In the genomic region with DNA sequence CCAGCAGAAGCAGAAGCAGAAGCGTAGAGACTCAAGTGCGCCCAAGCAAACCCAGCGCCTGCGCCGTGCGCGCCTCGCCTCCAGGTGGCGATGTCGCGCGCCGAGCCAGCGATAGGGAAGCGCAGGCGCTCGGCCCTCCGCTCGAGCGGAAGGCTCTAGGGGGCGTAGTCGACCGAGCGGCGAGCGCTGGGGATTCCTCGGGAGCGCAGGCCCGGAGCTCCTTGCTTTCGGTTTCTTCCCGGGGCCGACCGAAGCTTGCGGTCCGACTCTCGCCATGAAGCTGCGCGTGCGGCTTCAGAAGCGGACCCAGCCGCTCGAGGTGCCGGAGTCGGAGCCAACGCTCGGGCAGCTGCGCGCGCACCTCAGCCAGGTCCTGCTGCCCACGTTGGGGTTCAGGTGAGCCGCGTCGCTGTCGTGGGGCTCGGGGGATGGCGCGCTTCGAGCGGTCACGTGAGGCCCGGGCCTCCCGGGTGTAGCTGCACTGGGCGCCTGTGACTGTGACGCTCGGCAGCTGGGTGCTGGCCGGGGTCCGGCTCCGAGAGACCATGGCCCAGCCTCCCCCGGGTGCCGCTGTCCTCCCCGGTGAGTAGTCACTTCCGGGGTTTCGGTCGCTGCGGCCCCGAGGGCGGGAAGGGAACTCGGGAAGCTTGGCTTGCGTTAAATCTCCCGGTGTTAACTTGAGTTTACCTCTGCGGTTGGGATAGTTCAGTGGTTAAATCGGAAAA, we compare ENCODE assay signal across 8 mouse cellular contexts. TPM values are rescaled to one million over a fixed set of nuclear protein-coding genes. Genes with fewer than 3 reads are reported as not detected.
DNase-seq lines count a peak whose midpoint lies in the region; ATAC-seq and TF ChIP-seq lines count a peak whose summit lies in the region.

TSS of gene Fbxo7 (plus strand) at position 224 of the 725 bp plus-strand sequence.

- peaks cover 9% of the 10 kb centered on the region for H3K79me3 ChIP-seq in C2C12 (ENCODE audit: low read depth)

- H3K79me2 ChIP-seq in C2C12 (ENCODE audit: control insufficient read depth, insufficient read depth): peaks cover 17% of the 10 kb centered on the region

- H3K36me3 ChIP-seq in C2C12 (ENCODE audit: control insufficient read depth, insufficient read depth): peaks cover 2% of the 10 kb centered on the region
- H3K36me3 ChIP-seq in erythroblast, embryonic 14.5 days (ENCODE audit: control insufficient read depth): peaks cover 31% of the 10 kb centered on the region
- H3K36me3 ChIP-seq in heart, embryonic 12.5 days: no peaks in the 10 kb centered on the region
- H3K36me3 ChIP-seq in kidney, postnatal 0 days (ENCODE audit: insufficient read depth, low read length): no peaks in the 10 kb centered on the region
- H3K36me3 ChIP-seq in liver, embryonic 11.5 days (ENCODE audit: control insufficient read depth, insufficient read depth, low read length): 0 out of 2 replicates have a peak, but pooled peaks cover 5% of the 10 kb centered on the region
- H3K36me3 ChIP-seq in stomach, embryonic 14.5 days (ENCODE audit: control insufficient read depth, insufficient read depth, low read length): no peaks in the 10 kb centered on the region

- H3K27me3 ChIP-seq in C2C12 (ENCODE audit: control insufficient read depth, insufficient read depth, insufficient read length): peaks cover 3% of the 10 kb centered on the region
- no peaks in the 10 kb centered on the region; the same call in 1 of the 2 replicates for H3K27me3 ChIP-seq in erythroblast, embryonic 14.5 days (ENCODE audit: control insufficient read depth)
- H3K27me3 ChIP-seq in heart, embryonic 12.5 days (replicated peaks): 0 out of 2 replicates have a peak, but pooled peaks cover 11% of the 10 kb centered on the region
- no peaks in the 10 kb centered on the region for H3K27me3 ChIP-seq in kidney, postnatal 0 days (ENCODE audit: insufficient read depth, low read length)
- H3K27me3 ChIP-seq in liver, embryonic 11.5 days (replicated peaks; ENCODE audit: control insufficient read depth, insufficient read depth, low read length): no peaks in the 10 kb centered on the region
- no peaks in the 10 kb centered on the region for H3K27me3 ChIP-seq in stomach, embryonic 14.5 days (ENCODE audit: control insufficient read depth, insufficient read depth, low read length)

- H3ac ChIP-seq in C2C12 (ENCODE audit: control insufficient read depth, insufficient read length, low read depth): peak within 1 kb of the TSS; percentile 70

- peak within 1 kb of the TSS; percentile 82 for H3K9ac ChIP-seq in heart, embryonic 12.5 days
- H3K9ac ChIP-seq in kidney, postnatal 0 days (ENCODE audit: low read depth, low read length): peak within 1 kb of the TSS; percentile 90
- H3K9ac ChIP-seq in liver, embryonic 11.5 days (ENCODE audit: low read depth, low read length): peak within 1 kb of the TSS; percentile 93
- peak within 1 kb of the TSS; percentile 84 for H3K9ac ChIP-seq in stomach, embryonic 14.5 days (replicated peaks; ENCODE audit: low read depth, low read length)

- DNase-seq in brain, embryonic 14.5 days (ENCODE audit: low read depth): peak; percentile 96
- DNase-seq in kidney, postnatal 0 days (ENCODE audit: low spot score): peak; percentile 95
- peak; percentile 89 for DNase-seq in liver, embryonic 11.5 days (ENCODE audit: low spot score)
- DNase-seq in naive thymus-derived CD4-positive, alpha-beta T cell, adult 2 months (ENCODE audit: low read depth): peak; percentile 93

- TF ChIP-seq POLR2A in brain, embryonic 14.5 days (IDR thresholded peaks at IDR 0.05; ENCODE audit: borderline replicate concordance, extremely low read depth, insufficient read depth, insufficient read length, poor library complexity, severe bottlenecking): peak; percentile 46; the same call in 1 of the 2 replicates

- H3K4me1 ChIP-seq in erythroblast, embryonic 14.5 days (ENCODE audit: control insufficient read depth): peaks cover 45% of the 10 kb centered on the region
- H3K4me1 ChIP-seq in heart, embryonic 12.5 days (replicated peaks): 0 out of 2 replicates have a peak, but pooled peaks cover 5% of the 10 kb centered on the region
- H3K4me1 ChIP-seq in kidney, postnatal 0 days (replicated peaks; ENCODE audit: insufficient read depth, low read length): no peaks in the 10 kb centered on the region
- peaks cover 12% of the 10 kb centered on the region for H3K4me1 ChIP-seq in liver, embryonic 11.5 days (replicated peaks; ENCODE audit: control insufficient read depth, insufficient read depth, low read length)
- no peaks in the 10 kb centered on the region for H3K4me1 ChIP-seq in stomach, embryonic 14.5 days (ENCODE audit: control insufficient read depth, insufficient read depth, low read length)

- peak within 1 kb of the TSS; percentile 82 for H3K27ac ChIP-seq in heart, embryonic 12.5 days (ENCODE audit: poor library complexity, severe bottlenecking)
- H3K27ac ChIP-seq in kidney, postnatal 0 days: peak within 1 kb of the TSS; percentile 96
- H3K27ac ChIP-seq in liver, embryonic 11.5 days (ENCODE audit: low read depth, low read length): peak within 1 kb of the TSS; percentile 89
- H3K27ac ChIP-seq in stomach, embryonic 14.5 days (ENCODE audit: low read length): peak within 1 kb of the TSS; percentile 84

- ATAC-seq in heart, embryonic 12.5 days (ENCODE audit: insufficient number of reproducible peaks, low FRiP score): peak; percentile 94
- ATAC-seq in kidney, postnatal 0 days (replicated peaks; ENCODE audit: low FRiP score, low read depth): peak; percentile 94
- ATAC-seq in liver, embryonic 11.5 days (replicated peaks; ENCODE audit: low FRiP score): peak; percentile 87
- peak; percentile 96 for ATAC-seq in stomach, embryonic 14.5 days (ENCODE audit: insufficient number of reproducible peaks, insufficient read depth, low FRiP score, low read depth)

- no peaks in the 10 kb centered on the region for H3K9me3 ChIP-seq in erythroblast, embryonic 14.5 days (ENCODE audit: control insufficient read depth, low read length)
- H3K9me3 ChIP-seq in heart, embryonic 12.5 days (replicated peaks): no peaks in the 10 kb centered on the region
- no peaks in the 10 kb centered on the region for H3K9me3 ChIP-seq in kidney, postnatal 0 days (replicated peaks; ENCODE audit: low read length)
- no peaks in the 10 kb centered on the region for H3K9me3 ChIP-seq in liver, embryonic 11.5 days (ENCODE audit: control insufficient read depth, low read length)
- H3K9me3 ChIP-seq in stomach, embryonic 14.5 days (ENCODE audit: control insufficient read depth, low read depth, low read length): no peaks in the 10 kb centered on the region

- peak within 1 kb of the TSS; percentile 90 for H3K4me3 ChIP-seq in C2C12 (ENCODE audit: insufficient read depth, poor library complexity, severe bottlenecking)
- peak within 1 kb of the TSS; percentile 91 for H3K4me3 ChIP-seq in erythroblast, embryonic 14.5 days (replicated peaks)
- H3K4me3 ChIP-seq in heart, embryonic 12.5 days: peak within 1 kb of the TSS; percentile 75
- H3K4me3 ChIP-seq in kidney, postnatal 0 days (replicated peaks; ENCODE audit: low read depth, low read length): peak within 1 kb of the TSS; percentile 84
- H3K4me3 ChIP-seq in liver, embryonic 11.5 days (ENCODE audit: low read depth, low read length): peak within 1 kb of the TSS; percentile 90
- H3K4me3 ChIP-seq in stomach, embryonic 14.5 days (ENCODE audit: low read depth, low read length): peak within 1 kb of the TSS; percentile 87

- peak within 1 kb of the TSS; percentile 69 for H3K4me2 ChIP-seq in heart, embryonic 12.5 days
- peak within 1 kb of the TSS; percentile 73 for H3K4me2 ChIP-seq in kidney, postnatal 0 days (ENCODE audit: low read length)
- H3K4me2 ChIP-seq in liver, embryonic 11.5 days: peak within 1 kb of the TSS; percentile 66
- H3K4me2 ChIP-seq in stomach, embryonic 14.5 days (replicated peaks; ENCODE audit: low read depth, low read length): peak within 1 kb of the TSS; percentile 66

- peak; percentile 99 for TF ChIP-seq CTCF in C2C12 (IDR thresholded peaks at IDR 0.05; ENCODE audit: control insufficient read depth, insufficient read depth, insufficient read length)
- peak; percentile 96 for TF ChIP-seq CTCF in brain, embryonic 14.5 days (IDR thresholded peaks at IDR 0.05; ENCODE audit: borderline replicate concordance, extremely low read depth, insufficient read depth, insufficient read length)
- peak; percentile 100 for TF ChIP-seq CTCF in kidney, postnatal 0 days (IDR thresholded peaks at IDR 0.05; ENCODE audit: low read depth)

- under 1% methylated on average over 82 of the region's 82 CpGs for WGBS in heart, embryonic 12.5 days
- WGBS in kidney, postnatal 0 days: 1% methylated on average over 82 of the region's 82 CpGs
- under 1% methylated on average over 82 of the region's 82 CpGs for WGBS in liver, embryonic 11.5 days
- WGBS in stomach, embryonic 14.5 days: under 1% methylated on average over 79 of the region's 82 CpGs

TF ChIP-seq in C2C12, 6 proteins besides CTCF, POLR2A, EP300 and RAD21:
- TF ChIP-seq FOSL1 (IDR thresholded peaks at IDR 0.05; ENCODE audit: insufficient read depth, low read length, poor library complexity, severe bottlenecking) (no peak), MYOD1 (IDR thresholded peaks at IDR 0.05; ENCODE audit: control insufficient read depth, insufficient read length, low read depth) (no peak), USF1 (IDR thresholded peaks at IDR 0.05; ENCODE audit: low read depth) (peak; percentile 83), MAX (IDR thresholded peaks at IDR 0.05) (no peak)

RNA-seq across cellular contexts. Expression of gene Fbxo7, which starts in this region (rescaled TPM):
- 7.7 TPM for polyA plus RNA-seq in C2C12 (2012; fragmentation: generic; extraction: Trizol)
- polyA plus RNA-seq in brain, embryonic 14.5 days (2012; rRNA removed): 15.7 and 17.4 TPM in 2 replicates
- 11.6 and 14.1 TPM in 2 replicates for polyA plus RNA-seq in erythroblast, embryonic 14.5 days (2012)
- 23.5 and 25.7 TPM in 2 replicates for polyA plus RNA-seq in heart, embryonic 12.5 days (2016; fragmentation: Nextera tagmentation; extraction: Ambion mirVana)
- 41.0 and 42.9 TPM in 2 replicates for polyA plus RNA-seq in kidney, postnatal 0 days (2015; fragmentation: Nextera tagmentation; extraction: Ambion mirVana)
- 52.2 and 56.3 TPM in 2 replicates for polyA plus RNA-seq in liver, embryonic 11.5 days (2014; fragmentation: Nextera tagmentation; extraction: Ambion mirVana)
- 34.3 and 37.6 TPM in 2 replicates for polyA plus RNA-seq in stomach, embryonic 14.5 days (2014; fragmentation: Nextera tagmentation; extraction: Ambion mirVana)

Comparison
In these comparisons a context has a peak if more than half of its experiments do, and no peak if none do; other contexts are left out.
1. Peak in every context shown above with its lines: DNase-seq, ATAC-seq, H3K4me3 ChIP-seq and H3K27ac ChIP-seq.